Mouse (Mus musculus): ENCODE data around the gene Adipor2. TPM values are rescaled to one million over a fixed set of nuclear protein-coding genes. Genes with fewer than 3 reads are reported as not detected.

Gene Adipor2
- 10 to 100 TPM; 55.4 to 60.2 TPM for total RNA-seq (2023)

GRCm38 (mm10) chr6:119417354-119417753 lies at the start of gene Adipor2:
Gene Adipor2 (minus strand): TSS chr6:119417704.

GRCm38 (mm10) chr6:119330506-119330905 lies 87.0 kb downstream of the Adipor2 start, which contains the start of gene Lrtm2:
Gene Lrtm2 (minus strand): TSS chr6:119330766.

Other genes starting within 250 kb of the Adipor2 start
- gene Dcp1b, start 242.5 kb downstream of the Adipor2 start, total RNA-seq (2023) = 10 to 100 TPM; 29.7 to 43.0 TPM
- not detected for gene Cacna1c, start 221.3 kb downstream of the Adipor2 start, total RNA-seq (2023)
- gene Cacna2d4, start 181.2 kb downstream of the Adipor2 start, total RNA-seq (2023) = 10 to 100 TPM in 1 of 2 experiments, 1 to 10 TPM in 1; 8.9 to 17.0 TPM
- 1 to 10 TPM; 3.3 to 4.9 TPM for gene Lrtm2, start 86.9 kb downstream of the Adipor2 start, total RNA-seq (2023)
- gene Fbxl14, start 62.0 kb upstream of the Adipor2 start, total RNA-seq (2023) = 10 to 100 TPM; 86.7 to 93.0 TPM
- 1 to 10 TPM; 5.4 to 7.5 TPM for gene Wnt5b, start 126.6 kb upstream of the Adipor2 start, total RNA-seq (2023)